Mouse (Mus musculus) layer of hippocampus, adult 9-10 months (tissue): ENCODE measurements around the gene Hist1h3b.

ENCODE experiments used
- DNase-seq: peaks from one replicate; pipeline ENCODE4 v3.0.0; 2022; ENCODE audit warnings: low spot score

The Hist1h3b gene

GRCm38 (mm10) chr13:23738677-23739068, 13.4 kb upstream of the Hist1h3b start, which contains the start of gene Hist1h1c:
TSS of gene Hist1h1c (plus strand) at chr13:23738808.
- DNase-seq: peak; percentile 69

GRCm38 (mm10) chr13:23739069-23739921, 12.8 kb upstream of the Hist1h3b start:
- DNase-seq: peak; percentile 89

GRCm38 (mm10) chr13:23739922-23740252, 12.2 kb upstream of the Hist1h3b start:
- DNase-seq: no peak

- DNase-seq: no peak
Observed at GRCm38 (mm10) chr13:23740256-23740840, 11.7 kb upstream of the Hist1h3b start.

- no peak for DNase-seq
Observed at GRCm38 (mm10) chr13:23740910-23741309, 11.2 kb upstream of the Hist1h3b start.

GRCm38 (mm10) chr13:23742007-23742406, 10.1 kb upstream of the Hist1h3b start:
- DNase-seq: no peak

GRCm38 (mm10) chr13:23743215-23743614, 8.9 kb upstream of the Hist1h3b start:
- no peak for DNase-seq

- no peak for DNase-seq
Observed at GRCm38 (mm10) chr13:23743963-23744362, 8.1 kb upstream of the Hist1h3b start.

- no peak for DNase-seq
Observed at GRCm38 (mm10) chr13:23744421-23745380, 7.4 kb upstream of the Hist1h3b start.

GRCm38 (mm10) chr13:23745381-23746161, 6.5 kb upstream of the Hist1h3b start, which contains the start of gene Hist1h3c:
TSS of gene Hist1h3c (minus strand) at chr13:23745602.
- peak; percentile 78 for DNase-seq

- DNase-seq: peak; percentile 86
Observed at GRCm38 (mm10) chr13:23746201-23747080, 5.6 kb upstream of the Hist1h3b start, which contains the start of gene Hist1h2bb. TSS of gene Hist1h2bb (plus strand) at chr13:23746734.

GRCm38 (mm10) chr13:23747081-23747891, 4.8 kb upstream of the Hist1h3b start:
- no peak for DNase-seq

GRCm38 (mm10) chr13:23747892-23748288, 4.2 kb upstream of the Hist1h3b start:
- DNase-seq: no peak

- no peak for DNase-seq
Observed at GRCm38 (mm10) chr13:23749563-23750121, 2.4 kb upstream of the Hist1h3b start.

- peak; percentile 68 for DNase-seq
Observed at GRCm38 (mm10) chr13:23750839-23751477, 1.1 kb upstream of the Hist1h3b start, which contains the start of gene Hist1h2ab. TSS of gene Hist1h2ab (plus strand) at chr13:23751126.

GRCm38 (mm10) chr13:23751478-23751956, 550 bp upstream of the Hist1h3b start:
- DNase-seq: no peak

- DNase-seq: no peak
Observed at GRCm38 (mm10) chr13:23752742-23753172, 690 bp downstream of the Hist1h3b start.
